Mouse (Mus musculus): ENCODE measurements around the gene Phf13.

Gene Phf13

GRCm38 (mm10) chr4:151988342-151989109, 7.5 kb downstream of the Phf13 start, which contains the start of gene Thap3:
TSS of gene Thap3 (minus strand) at chr4:151988997.
- peak; percentile 88 to 89 for DNase-seq

GRCm38 (mm10) chr4:151988014-151988341, 8.1 kb downstream of the Phf13 start:
- DNase-seq, result no peak

GRCm38 (mm10) chr4:151986650-151987049, 9.4 kb downstream of the Phf13 start:
- no peak for DNase-seq

- no peak for DNase-seq
Measured at GRCm38 (mm10) chr4:151985886-151986285, 10.2 kb downstream of the Phf13 start.

GRCm38 (mm10) chr4:151983560-151983959, 12.5 kb downstream of the Phf13 start:
- no peak for DNase-seq

- DNase-seq, result no peak
Measured at GRCm38 (mm10) chr4:151983043-151983442, 13.0 kb downstream of the Phf13 start.

- peak; percentile 68 to 71 for DNase-seq
Measured at GRCm38 (mm10) chr4:151981363-151981762, 14.7 kb downstream of the Phf13 start.

GRCm38 (mm10) chr4:151980699-151981098, 15.4 kb downstream of the Phf13 start:
- DNase-seq, result no peak

GRCm38 (mm10) chr4:151977748-151978147, 18.3 kb downstream of the Phf13 start:
- DNase-seq, result peak; percentile 79 to 86

GRCm38 (mm10) chr4:151975441-151975840, 20.6 kb downstream of the Phf13 start:
- peak in 1 of 2 experiments; percentile 40 for DNase-seq

GRCm38 (mm10) chr4:151972221-151972967, 23.7 kb downstream of the Phf13 start:
- no peak for DNase-seq

- no peak for DNase-seq
Measured at GRCm38 (mm10) chr4:151968204-151968921, 27.7 kb downstream of the Phf13 start.

GRCm38 (mm10) chr4:151962817-151963216, 33.2 kb downstream of the Phf13 start:
- no peak for DNase-seq

GRCm38 (mm10) chr4:151960513-151960854, 35.6 kb downstream of the Phf13 start:
- no peak for DNase-seq

- DNase-seq, result no peak
Measured at GRCm38 (mm10) chr4:151959849-151960512, 36.1 kb downstream of the Phf13 start.

GRCm38 (mm10) chr4:151957584-151958315, 38.3 kb downstream of the Phf13 start:
- DNase-seq, result no peak

- DNase-seq, result no peak
Measured at GRCm38 (mm10) chr4:151955791-151956190, 40.3 kb downstream of the Phf13 start.

GRCm38 (mm10) chr4:151953209-151953608, 42.8 kb downstream of the Phf13 start:
- no peak for DNase-seq

- no peak for DNase-seq
Measured at GRCm38 (mm10) chr4:151948497-151949471, 47.3 kb downstream of the Phf13 start.

GRCm38 (mm10) chr4:151946211-151946610, 49.8 kb downstream of the Phf13 start:
- no peak for DNase-seq

All from thymus, postnatal 36 days (tissue).